Mouse (Mus musculus): Measurements from ENCODE around the gene Fryl.

Gene Fryl

DNA sequence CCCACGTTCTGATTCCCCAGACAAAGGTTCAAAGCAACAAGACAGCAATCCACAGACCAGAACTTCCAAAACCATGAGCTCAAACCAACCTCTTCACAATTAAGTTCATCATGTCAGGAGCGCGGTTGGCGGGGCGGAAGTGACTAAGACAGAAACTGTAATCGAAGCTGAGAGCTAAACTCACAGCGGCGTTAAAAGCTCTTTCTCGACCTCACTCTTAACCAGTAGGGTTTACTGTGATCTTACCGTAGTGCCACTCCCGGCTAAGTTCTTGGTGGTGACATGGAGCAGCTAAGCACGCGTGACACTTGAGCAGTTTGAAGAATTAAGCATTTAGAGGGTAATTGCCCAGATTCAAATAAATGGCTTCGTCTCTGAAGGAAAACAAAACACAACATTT is 61.7 kb downstream of the Fryl start:
- in situ Hi-C loops (cut with MboI, MseI) = no loop called here

DNA sequence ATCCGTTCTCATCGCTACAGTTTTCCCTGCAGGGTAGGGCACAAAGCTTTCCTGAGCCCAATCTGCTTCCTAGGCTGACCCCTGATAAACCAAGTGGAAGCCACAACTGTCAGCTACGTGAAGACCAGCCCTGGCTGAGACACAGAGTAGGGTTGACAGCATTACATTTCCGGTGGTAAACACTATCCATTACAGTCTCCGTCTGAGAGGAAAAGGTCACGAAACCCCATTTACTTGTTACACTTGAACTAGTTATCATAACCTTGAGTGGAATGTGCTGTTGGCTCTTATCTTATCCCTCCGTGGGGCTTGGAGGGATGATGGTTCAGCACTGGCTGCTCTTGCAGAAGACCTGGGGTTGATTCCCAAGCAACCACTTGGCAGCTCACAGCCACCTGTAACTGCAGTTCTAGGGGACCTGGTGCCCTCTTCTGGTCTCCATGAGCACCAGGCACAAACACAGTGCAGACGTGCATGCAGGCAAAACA is 62.3 kb downstream of the Fryl start:
- in situ Hi-C loops (cut with MboI, MseI) = no loop called here

DNA sequence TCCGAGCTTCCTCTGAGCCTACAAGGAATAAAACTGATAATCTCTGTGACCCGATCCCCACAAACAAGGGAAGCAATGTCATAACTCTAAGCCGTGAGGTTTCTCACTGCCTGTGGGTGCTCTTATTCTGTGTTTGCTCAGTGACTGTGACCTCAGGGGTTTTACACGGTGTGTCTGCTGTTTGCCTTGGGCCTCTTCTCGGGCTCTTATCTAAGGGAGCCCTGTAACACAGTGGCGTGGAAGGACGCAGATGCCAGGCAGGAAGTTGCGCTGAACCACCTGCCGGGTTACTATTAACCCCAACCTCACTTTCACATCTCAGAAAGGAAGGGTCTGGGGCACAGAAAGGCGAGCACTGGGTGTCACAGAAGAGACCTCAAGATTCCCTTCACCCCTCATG is 62.8 kb downstream of the Fryl start:
- in situ Hi-C loops (cut with MboI, MseI) = no loop called here

DNA sequence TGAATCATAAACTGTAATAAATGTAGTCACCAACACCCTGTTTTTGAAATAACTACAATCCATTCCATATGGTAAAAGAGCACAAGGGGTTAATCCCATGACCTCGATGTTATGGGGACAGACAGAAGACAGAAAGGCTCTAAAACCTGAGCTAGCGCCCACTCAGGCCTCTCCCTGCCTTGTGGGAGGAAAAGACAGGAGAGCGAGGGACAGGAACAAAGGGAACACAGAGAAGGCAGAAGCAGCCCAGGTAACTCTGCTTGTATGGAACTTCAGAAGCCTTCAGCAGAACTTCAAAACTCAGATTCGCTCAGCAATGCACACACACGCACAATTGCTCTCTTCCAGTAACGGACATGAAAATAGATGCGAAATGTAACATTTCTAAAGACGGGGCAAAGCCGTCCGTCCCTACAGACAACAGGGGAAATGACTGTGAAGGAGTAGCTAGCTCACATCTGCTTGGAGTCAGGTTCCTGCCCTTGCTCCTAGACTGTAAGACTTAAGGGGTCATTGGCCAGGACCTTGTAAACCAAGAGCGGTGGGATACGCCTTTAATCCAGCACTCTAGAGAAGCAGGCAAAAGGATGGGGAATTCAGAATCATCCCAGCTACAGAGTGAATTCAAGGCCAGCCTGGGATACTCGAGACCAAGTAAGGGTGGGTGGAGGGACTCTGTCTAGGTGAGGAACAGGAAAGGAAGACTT is 63.4 kb downstream of the Fryl start:
- in situ Hi-C loops (cut with MboI, MseI) = no loop called here

DNA sequence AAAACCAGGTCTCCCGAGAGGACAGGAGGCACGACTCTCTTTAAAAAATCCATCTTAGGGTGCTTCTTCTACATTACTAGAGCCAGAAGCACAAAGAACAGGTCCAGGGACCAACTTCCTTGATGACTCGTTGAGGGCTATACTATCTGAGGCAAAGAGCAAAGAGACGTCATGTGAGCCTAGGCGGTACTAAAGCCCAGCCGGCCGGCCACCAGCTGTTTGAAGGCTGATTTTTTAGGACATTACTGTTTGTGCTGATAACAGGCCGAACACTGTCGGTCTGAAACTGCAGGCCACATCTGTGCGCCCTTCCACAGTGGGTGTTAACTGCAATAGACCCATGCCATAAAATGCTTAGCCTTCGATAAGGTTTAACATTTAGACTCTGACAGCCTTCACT is 64.7 kb downstream of the Fryl start:
- in situ Hi-C loops (cut with MboI, MseI) = no loop called here

DNA sequence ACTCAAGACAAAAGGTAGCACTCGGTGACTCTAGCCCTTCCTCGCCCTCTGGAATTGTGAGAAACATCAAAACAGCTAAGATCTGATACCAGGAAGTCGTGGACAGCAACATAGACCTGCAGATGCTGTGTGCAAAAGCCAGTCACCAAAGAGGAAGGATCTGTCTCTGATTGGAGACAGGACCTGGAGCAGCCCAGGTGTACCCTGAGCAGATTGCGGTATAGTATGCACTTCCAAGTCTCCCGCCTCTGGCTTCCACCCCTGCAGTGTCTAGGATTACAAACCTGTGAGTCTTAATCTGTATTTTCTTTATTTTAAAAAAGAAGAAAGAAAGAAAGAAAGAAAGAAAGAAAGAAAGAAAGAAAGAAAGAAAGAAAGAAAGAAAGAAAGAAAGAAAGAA is 66.3 kb downstream of the Fryl start:
- in situ Hi-C loops (cut with MboI, MseI) = no loop called here

DNA sequence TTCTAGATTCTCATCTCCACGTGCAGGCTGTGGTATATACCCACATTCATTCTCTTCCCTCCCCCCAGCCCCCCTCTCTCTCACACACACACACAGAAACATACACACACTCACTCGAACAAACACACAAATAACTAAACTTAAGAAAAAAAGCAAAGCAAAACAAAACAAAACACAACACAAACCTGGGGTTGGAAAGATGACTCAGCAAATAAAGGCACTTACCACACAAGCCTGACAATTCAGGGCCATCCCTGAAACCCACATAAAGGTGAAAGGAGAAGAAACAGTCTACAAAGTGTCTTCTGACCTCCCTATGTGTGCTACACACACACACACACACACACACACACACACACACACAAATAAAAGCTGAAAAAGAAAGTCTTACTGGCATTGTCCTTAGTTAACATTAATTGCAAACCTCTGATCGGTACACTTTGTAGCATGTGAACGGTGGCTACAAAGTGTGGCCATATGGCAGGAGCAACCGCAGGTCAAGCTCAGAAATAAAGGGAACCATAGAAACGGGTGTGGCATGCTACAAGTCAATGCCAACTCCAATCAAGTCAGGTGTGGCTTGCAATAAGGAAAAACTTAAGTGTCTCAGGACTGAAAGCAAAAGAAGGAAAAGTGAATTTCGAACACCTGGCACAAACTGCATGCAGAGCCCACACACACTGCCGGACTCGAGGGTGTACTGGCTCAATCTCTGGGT is 66.8 kb downstream of the Fryl start:
- in situ Hi-C loops (cut with MboI, MseI) = no loop called here

DNA sequence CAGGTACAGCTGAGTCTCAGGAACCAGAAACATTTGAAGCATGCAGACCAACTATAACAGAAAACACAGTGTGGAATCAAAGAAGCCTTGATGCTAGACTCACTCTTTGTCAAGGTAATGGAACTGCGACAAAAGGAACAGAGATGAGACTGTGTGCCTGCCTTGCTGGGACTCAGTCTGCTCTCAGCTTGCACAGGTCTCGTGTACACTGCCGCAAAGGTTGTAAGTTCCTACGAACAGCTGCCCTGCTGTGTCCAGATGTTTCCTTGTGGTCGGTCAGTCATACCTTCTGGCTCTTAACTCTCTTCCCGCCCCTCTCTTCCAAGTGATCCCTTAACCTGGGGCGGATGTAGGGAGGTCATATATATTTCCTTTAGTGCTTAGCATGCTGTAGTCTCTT is 67.8 kb downstream of the Fryl start:
- in situ Hi-C loops (cut with MboI, MseI) = no loop called here

DNA sequence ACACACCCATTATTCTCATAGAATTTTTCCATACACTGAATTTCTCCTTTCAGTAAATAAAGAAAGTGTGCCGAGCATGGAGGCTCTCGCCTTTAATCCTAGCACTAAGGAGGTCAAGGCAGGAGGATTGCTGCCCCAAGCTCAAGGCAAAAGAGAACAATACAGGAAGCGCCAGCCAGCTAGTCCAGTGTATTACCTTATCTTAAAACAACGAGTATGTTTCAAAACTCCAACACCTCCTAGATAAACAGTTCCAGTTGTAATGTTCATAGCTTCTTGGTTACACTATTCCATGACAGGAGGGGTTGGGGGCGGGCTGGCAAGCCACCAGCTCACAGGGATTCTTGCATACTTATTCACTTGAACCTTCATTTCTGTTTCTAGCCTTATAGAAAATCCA is 68.3 kb downstream of the Fryl start:
- in situ Hi-C loops (cut with MboI, MseI) = no loop called here

DNA sequence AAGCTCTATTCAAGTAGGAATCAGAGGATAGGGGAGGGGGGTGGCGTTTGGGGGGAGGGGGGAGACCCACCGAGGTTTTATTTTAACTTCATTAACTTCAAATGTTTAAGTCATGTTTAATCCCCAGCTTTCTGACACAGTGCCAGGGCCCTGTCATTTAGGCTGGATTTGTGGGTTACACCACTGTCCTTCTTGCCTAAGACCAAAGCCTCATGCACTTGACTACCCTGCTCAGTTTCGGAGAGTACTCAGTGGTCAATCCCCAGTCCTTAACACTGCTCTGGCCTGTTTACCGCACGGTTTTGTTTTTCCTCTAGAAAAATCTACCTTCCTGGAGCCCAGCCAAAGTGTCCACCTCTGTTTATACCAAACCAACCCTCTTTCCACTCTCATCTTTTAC is 69.5 kb downstream of the Fryl start:
- in situ Hi-C loops (cut with MboI, MseI) = no loop called here

DNA sequence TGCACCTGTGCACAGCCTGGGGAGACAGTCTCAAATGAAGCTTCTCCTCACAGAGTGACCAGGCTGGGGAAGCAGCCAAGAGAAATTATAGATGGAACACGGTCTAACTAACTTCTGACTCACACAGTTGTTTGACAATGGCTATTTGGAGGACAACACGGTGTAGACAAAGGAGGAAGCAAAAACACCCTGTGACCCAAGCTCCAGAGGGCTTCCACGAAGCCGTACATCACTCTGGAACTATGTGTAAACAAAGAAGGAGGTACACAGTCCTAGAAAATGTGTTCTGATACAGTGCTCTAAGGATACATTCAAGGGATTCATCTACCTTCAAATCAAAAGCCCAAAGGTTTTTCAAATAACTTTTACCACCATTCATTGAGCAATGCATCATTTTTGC is 71.0 kb downstream of the Fryl start:
- in situ Hi-C loops (cut with MboI, MseI) = no loop called here

DNA sequence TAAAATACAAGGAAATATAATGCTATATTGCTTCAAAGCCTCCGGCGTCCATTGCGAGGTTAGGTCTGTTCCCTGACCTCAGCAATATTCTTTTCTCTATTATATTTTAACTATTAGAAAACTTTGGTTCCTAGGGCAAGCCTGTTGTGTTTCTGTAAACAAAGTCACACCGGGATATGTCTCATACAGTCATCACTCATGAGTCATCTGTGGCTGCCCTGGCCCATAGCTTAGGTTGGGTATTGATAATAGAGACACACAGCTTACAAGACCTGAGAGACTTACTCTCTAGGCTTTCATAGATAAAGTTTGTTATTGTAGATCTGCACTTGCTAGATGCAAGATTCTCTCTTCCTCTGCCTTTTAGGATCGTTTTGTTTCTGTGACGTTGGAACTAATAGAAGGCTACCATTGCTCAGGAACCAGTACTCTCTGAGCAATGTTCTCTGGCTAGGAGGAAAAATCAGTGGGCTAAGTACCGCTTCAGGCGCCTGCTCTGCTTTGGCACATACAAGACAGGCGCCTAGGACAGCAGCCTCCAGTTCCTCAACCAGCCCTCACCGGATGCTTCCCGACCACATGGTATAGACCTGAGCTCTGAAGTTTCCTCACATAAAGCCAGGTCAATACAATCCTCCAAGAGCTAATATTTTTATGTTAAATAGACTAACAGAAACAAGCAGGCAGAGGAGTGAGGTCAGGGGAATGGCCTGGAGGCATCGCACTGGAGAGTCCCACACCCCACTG is 73.5 kb downstream of the Fryl start:
- in situ Hi-C loops (cut with MboI, MseI) = no loop called here

DNA sequence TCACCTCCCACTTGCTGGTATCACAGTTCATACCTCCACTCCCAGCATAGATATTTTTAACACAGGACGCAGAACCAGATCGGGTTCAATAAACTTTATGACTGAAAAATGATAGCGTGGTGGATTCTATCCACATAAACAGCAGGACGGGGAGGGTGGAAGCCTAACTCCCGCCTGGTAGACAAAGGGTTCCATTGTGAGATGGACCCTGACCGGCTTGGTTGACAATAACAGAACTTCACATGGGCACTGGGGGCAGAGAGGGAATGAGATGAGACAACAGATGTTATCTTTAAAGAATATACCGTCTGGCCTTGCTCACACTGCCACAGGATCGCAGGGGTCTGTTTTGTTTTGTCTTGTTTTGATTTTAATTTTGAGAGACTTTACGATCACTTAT is 74.2 kb downstream of the Fryl start:
- in situ Hi-C loops (cut with MboI, MseI) = no loop called here

DNA sequence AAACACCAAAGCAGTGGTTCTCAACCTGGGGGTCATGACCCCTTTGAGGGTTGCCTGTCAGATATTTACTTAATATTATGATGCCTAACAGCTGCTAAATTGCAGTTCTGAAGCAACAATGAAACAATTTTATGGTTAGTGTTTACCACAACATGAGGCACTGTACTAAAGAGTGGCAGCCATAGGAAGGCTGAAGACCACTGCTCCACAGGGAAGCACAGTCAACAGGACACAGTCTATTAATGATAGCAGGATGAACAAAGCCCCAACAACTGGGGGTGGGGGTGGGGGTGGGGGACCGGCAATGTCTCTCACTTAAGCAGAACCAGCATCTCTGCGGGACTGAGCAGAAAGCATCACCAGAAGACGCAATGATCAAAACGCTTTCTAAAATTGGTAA is 80.1 kb downstream of the Fryl start:
- in situ Hi-C loops (cut with MboI, MseI) = no loop called here

DNA sequence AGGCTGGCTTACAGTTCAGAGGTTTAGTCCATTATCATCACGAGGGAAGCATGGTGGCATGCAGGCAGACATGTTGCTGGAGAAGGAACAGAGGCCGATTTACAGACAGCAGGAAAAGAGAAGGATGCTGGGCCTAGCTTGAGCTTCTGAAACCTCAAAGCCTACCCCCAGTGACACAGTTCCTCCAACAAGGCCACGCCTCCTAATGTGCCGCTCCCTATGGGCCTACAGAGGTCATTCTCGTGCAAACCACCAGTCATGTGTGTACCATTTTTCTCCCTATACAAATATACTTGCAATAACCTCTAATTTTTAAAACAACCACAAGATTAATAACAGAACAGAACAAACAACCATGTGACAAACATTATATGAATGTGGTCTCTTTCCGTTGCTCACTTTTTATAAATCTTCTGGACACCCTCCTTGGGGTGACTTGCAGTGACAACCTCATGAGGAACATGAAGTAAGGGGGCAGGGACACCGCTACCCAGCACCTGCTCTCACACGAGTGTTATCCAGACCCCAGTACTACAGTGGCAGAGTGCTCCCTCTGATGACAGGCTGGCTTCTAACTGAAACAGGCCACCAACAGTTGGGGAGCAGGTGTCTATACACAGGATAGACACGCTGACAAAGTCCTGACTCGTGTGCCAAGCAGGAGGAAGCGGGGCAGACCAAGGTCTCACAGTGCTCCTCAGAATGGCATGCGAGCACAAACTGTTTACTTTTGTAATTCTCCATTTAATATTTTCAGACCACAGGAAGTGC is 80.9 kb downstream of the Fryl start:
- in situ Hi-C loops (cut with MboI, MseI) = no loop called here

DNA sequence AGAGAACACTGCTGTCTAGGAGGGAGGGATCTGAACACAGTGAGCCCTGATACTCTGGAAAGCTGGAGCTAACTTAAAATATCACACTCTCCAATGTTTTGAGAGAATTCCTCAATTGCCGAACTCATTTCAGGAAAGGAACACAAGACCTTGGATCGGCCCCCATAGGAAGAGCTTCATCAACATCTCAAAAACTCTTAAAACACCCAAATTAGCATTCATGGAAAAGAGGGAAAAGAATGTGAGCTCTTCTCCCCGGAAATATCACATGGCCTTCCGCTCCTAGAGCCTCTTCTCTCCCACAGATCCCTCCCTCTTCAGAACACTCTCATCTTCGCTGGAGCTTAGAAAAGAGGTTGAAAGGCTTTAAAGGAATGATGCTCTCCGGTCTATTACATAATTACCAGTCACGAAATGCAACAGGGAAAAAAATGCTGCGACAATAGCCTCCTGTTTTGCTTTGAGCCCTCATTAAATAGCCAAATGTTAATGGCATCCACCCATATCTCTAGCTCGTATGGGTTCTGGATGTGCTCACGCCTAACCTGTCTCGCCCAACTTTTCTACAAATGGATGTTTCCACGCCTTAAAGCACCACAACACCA is 84.4 kb downstream of the Fryl start:
- in situ Hi-C loops (cut with MboI, MseI) = no loop called here

DNA sequence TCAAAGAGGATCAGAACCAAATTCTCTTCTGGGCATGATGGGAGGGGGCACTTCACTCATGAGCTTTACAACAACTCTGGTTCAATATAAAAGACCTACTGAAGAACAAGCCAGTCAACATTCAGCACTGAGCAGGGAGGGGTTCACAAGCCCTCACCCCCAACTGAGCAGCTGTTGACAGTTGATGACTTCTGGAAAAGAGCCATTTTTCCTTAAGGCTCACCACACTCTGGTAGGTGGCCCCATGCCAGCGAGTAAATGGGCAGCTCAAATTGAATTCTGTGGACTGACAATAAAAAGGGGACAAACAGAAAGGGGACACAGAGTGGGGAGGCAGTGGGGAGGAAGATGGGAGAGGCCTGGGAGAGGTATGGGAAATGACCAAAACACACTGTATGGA is 85.2 kb downstream of the Fryl start:
- in situ Hi-C loops (cut with MboI, MseI) = no loop called here

DNA sequence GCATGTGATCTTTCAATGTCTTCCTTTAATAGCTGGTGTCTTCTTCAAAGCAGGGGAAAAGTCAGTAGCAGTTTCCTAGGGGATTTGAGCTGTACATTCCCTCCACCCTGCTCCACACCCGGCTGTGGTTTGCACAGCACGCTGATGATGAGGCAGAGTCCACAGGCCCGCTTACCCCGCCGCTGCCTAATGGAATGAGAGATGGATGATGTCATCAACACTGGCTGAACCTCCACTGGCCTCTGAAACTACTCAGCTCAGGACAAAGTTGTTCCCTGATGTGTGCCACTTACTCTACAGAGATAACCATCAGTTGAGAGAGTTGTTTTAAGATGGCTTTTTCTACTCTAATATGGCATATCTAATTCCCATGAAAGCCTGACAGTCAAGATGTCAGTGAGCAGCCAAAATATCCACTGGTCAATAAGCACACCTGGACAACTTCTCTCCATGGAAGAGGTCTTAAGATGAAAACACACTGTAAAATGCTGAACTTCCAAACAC is 87.6 kb downstream of the Fryl start:
- in situ Hi-C loops (cut with MboI, MseI) = no loop called here

DNA sequence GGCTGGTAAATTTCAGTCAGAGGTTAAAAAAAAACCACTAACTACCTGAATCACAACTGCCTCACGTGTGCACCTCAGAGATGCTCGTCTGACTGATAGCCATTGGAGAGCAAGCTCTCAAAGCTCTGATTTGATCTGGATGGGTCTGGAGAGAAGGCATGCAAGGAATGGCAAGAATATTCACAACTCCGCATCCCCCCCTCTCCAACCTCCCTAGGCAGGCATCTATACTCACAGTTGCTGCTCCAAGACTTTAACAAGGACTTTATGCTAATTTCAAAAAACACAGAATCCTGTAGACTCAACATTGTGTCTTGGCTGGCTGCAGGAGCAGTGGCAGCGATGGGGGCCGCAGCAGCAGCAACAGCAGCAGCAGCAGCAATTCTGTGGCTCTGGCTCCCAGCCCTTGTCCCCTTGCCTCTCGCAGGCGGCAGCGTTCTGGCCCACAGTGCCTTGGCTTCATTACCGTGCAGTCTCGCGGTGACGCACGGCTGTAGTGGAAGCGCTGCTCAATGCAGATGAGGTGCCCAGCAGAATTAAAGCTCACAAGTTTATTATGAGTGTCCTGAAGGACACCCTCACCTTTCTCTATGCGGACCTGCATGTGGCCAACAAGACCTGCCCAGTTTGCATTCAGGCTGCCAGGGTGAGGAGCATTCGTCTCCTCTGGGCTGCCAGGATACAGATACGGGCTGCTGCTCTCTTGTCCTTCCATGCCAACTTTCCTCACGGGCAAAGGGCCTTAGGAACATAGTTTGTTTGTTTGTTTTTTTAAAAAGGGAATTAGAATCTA is 88.2 kb downstream of the Fryl start:
- in situ Hi-C loops (cut with MboI, MseI) = no loop called here

DNA sequence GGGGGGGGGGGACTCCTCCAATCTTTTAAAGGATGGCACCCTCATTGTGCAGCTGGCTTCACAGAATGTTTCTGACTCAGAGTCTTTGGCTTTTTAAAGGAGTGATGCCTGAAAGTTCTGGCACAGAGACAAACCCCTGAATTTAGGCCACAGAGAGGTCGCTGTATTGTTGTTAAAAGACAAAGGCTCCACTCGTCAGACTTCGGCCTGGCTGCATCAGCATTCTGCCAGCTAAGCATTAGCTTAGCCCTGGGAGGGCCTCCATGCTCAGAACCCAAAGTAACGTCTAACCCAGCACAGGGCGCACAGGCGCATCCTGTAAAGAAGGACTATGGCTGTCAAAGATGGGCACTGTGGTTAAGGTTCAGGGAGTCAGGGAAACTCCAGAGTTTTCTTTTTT is 92.4 kb downstream of the Fryl start:
- in situ Hi-C loops (cut with MboI, MseI) = no loop called here

DNA sequence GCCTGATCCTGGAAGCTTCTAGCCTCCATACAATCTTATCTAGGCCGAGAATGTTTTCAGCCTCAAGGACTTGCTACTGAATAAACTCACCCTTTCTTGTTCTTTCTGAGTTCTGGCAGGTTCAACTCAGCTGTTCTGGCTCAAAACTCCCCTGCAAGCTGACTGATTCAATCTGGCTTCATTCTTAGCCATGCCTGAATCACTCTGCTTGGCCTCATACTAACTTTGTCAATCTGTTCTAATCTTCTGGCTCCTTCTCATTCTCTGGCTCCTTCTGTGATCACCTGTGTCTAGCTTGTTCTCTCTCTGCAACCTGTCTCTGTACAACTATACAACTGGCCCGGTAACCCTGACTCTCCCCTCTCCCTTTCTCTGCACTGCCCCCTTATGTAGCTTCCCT is 93.9 kb downstream of the Fryl start:
- in situ Hi-C loops (cut with MboI, MseI) = no loop called here
